Comparison of ENCODE assay signal across 23 mouse cellular contexts in the genomic region with DNA sequence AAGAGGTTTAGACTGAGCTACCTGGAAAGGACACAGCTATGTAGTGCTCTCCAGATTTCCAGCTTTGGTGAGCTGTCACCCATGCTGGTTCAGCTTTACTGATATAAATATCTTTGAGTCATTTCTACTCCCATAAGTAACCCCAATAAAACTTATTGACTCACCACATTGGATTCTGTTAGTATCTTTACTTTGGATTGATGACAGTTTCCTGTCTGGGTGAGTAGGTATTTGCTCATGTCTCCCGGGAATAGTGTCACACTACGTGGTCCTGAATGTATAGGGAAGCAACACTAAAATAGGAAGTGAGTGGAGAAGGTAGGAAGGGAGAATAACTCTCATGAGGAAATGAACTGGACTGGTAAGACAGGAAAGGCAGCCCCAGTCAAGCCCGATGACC. TPM values are rescaled to one million over a fixed set of nuclear protein-coding genes. Genes with fewer than 3 reads are reported as not detected.
A peak's percentile ranks its signal among the peaks of the same experiment; 100 is the strongest.
DNase-seq lines count a peak whose midpoint lies in the region; ATAC-seq and TF ChIP-seq lines count a peak whose summit lies in the region.
"Had no signal": no experiment of that assay in that cellular context is flagged by ENCODE, and none has a peak within 500 bp of the region (broad histone marks: within the 10 kb centered on the region; RNA-seq: fewer than 3 reads in every experiment).

No protein-coding gene starts in this region.

- no peak overlapping the region for H3K4me2 ChIP-seq in intestine, embryonic 15.5 days (replicated peaks)
- H3K4me2 ChIP-seq in intestine, embryonic 16.5 days (ENCODE audit: low read depth, low read length): no peak overlapping the region
- no peak overlapping the region for H3K4me2 ChIP-seq in intestine, postnatal 0 days (replicated peaks; ENCODE audit: low read depth)
- H3K4me2 ChIP-seq: heart, embryonic 11.5 days; hindbrain, embryonic 13.5 days had no signal

- H3K36me3 ChIP-seq in intestine, embryonic 15.5 days: no peaks in the 10 kb centered on the region
- H3K36me3 ChIP-seq in intestine, embryonic 16.5 days (ENCODE audit: control insufficient read depth, insufficient read depth, low read length): no peaks in the 10 kb centered on the region
- H3K36me3 ChIP-seq in C2C12 (ENCODE audit: control insufficient read depth, insufficient read depth): no peaks in the 10 kb centered on the region
- H3K36me3 ChIP-seq in intestine, postnatal 0 days (ENCODE audit: control insufficient read depth, insufficient read depth): no peaks in the 10 kb centered on the region
- H3K36me3 ChIP-seq: hindbrain, embryonic 13.5 days had no signal

- no peak for TF ChIP-seq CTCF in C2C12 (IDR thresholded peaks at IDR 0.05; ENCODE audit: control insufficient read depth, insufficient read depth, insufficient read length)
- no peak for TF ChIP-seq CTCF in intestine, postnatal 0 days (IDR thresholded peaks at IDR 0.05; ENCODE audit: low read depth)

- no peaks in the 10 kb centered on the region for H3K4me1 ChIP-seq in intestine, embryonic 15.5 days (replicated peaks)
- H3K4me1 ChIP-seq in intestine, embryonic 16.5 days (ENCODE audit: control insufficient read depth, insufficient read depth, low read length): no peaks in the 10 kb centered on the region
- no peaks in the 10 kb centered on the region; the same call in 1 of the 2 replicates for H3K4me1 ChIP-seq in intestine, postnatal 0 days (replicated peaks; ENCODE audit: control insufficient read depth, insufficient read depth, low read length)
- H3K4me1 ChIP-seq: hindbrain, embryonic 13.5 days had no signal

- DNase-seq in 3134 (ENCODE audit: extremely low read depth, insufficient read length, low spot score): peak; percentile 54
- no peak for DNase-seq in cerebellum, adult 11 months
- no peak for DNase-seq in spleen, postnatal 10 days (ENCODE audit: low spot score in 2 of 2)
- DNase-seq: adrenal gland, adult 8-10 months; adrenal gland, postnatal 25 days; cerebellum, adult 18-20 months; cerebellum, adult 9-10 months; cerebellum, postnatal 14 days; forebrain, postnatal 0 days; gastrocnemius, postnatal 25 days; heart, adult 2 months; kidney, adult 11 months had no signal

- H3K27ac ChIP-seq in intestine, embryonic 15.5 days: no peak overlapping the region
- H3K27ac ChIP-seq in intestine, embryonic 16.5 days (ENCODE audit: low read length): no peak overlapping the region
- no peak overlapping the region for H3K27ac ChIP-seq in intestine, postnatal 0 days (ENCODE audit: low read depth, low read length)
- H3K27ac ChIP-seq: heart, adult 2 months; hindbrain, embryonic 13.5 days had no signal

- H3K9ac ChIP-seq in intestine, embryonic 15.5 days: no peak overlapping the region
- no peak overlapping the region for H3K9ac ChIP-seq in intestine, embryonic 16.5 days (ENCODE audit: low read depth, low read length)
- no peak overlapping the region for H3K9ac ChIP-seq in intestine, postnatal 0 days (ENCODE audit: low read depth, low read length)
- H3K9ac ChIP-seq: forebrain, postnatal 0 days; hindbrain, embryonic 13.5 days had no signal

- no peaks in the 10 kb centered on the region for H3K27me3 ChIP-seq in intestine, embryonic 15.5 days (replicated peaks)
- H3K27me3 ChIP-seq in intestine, embryonic 16.5 days (replicated peaks; ENCODE audit: control insufficient read depth, insufficient read depth, low read length): no peaks in the 10 kb centered on the region
- H3K27me3 ChIP-seq in C2C12 (ENCODE audit: control insufficient read depth, insufficient read depth, insufficient read length): no peaks in the 10 kb centered on the region
- no peaks in the 10 kb centered on the region for H3K27me3 ChIP-seq in intestine, postnatal 0 days (replicated peaks; ENCODE audit: control insufficient read depth, insufficient read depth, low read length)
- H3K27me3 ChIP-seq: hindbrain, embryonic 13.5 days had no signal

- H3K79me3 ChIP-seq in C2C12 (ENCODE audit: low read depth): no peaks in the 10 kb centered on the region

- no peaks in the 10 kb centered on the region for H3K79me2 ChIP-seq in C2C12 (ENCODE audit: control insufficient read depth, insufficient read depth)

- 57% methylated on average over 3 of the region's 3 CpGs for WGBS in intestine, embryonic 15.5 days
- WGBS in intestine, embryonic 16.5 days: 58% methylated on average over 3 of the region's 3 CpGs
- 34% methylated on average over 3 of the region's 3 CpGs for WGBS in intestine, postnatal 0 days

- no peak overlapping the region for H3K4me3 ChIP-seq in intestine, embryonic 15.5 days (replicated peaks)
- no peak overlapping the region for H3K4me3 ChIP-seq in intestine, embryonic 16.5 days (ENCODE audit: low read length)
- H3K4me3 ChIP-seq in C2C12 (ENCODE audit: insufficient read depth, poor library complexity, severe bottlenecking): no peak overlapping the region
- no peak overlapping the region for H3K4me3 ChIP-seq in intestine, postnatal 0 days (ENCODE audit: low read depth, low read length)
- H3K4me3 ChIP-seq: heart, adult 2 months; hindbrain, embryonic 13.5 days had no signal

- 0 out of 2 replicates have a peak, but pooled peaks have one; percentile 34 for ATAC-seq in intestine, embryonic 15.5 days
- no peak for ATAC-seq in intestine, embryonic 16.5 days
- ATAC-seq in intestine, postnatal 0 days: peak; percentile 45; the same call in 1 of the 2 replicates
- ATAC-seq in frontal cortex, adult (ENCODE audit: low TSS enrichment): no peak
- ATAC-seq: activated CD4-positive, CD25-positive, alpha-beta regulatory T cell, adult 4 months; CD4-positive, CD25-positive, alpha-beta regulatory T cell, adult 4 months; forebrain, embryonic 14.5 days; forebrain, postnatal 0 days; hindbrain, embryonic 16.5 days had no signal

- H3ac ChIP-seq in C2C12 (ENCODE audit: control insufficient read depth, insufficient read length, low read depth): no peak overlapping the region

- H3K9me3 ChIP-seq in intestine, embryonic 15.5 days: no peaks in the 10 kb centered on the region
- no peaks in the 10 kb centered on the region for H3K9me3 ChIP-seq in intestine, embryonic 16.5 days (ENCODE audit: control insufficient read depth, low read length)
- H3K9me3 ChIP-seq in intestine, postnatal 0 days (ENCODE audit: control insufficient read depth): no peaks in the 10 kb centered on the region
- H3K9me3 ChIP-seq: hindbrain, embryonic 13.5 days had no signal

TF ChIP-seq in C2C12, 6 proteins besides CTCF, POLR2A, EP300 and RAD21:
- peak; percentile 69 for TF ChIP-seq FOSL1 (IDR thresholded peaks at IDR 0.05; ENCODE audit: insufficient read depth, low read length, poor library complexity, severe bottlenecking)
- TF ChIP-seq CEBPB (IDR thresholded peaks at IDR 0.05; ENCODE audit: low read depth): no peak
- no peak for TF ChIP-seq USF1 (IDR thresholded peaks at IDR 0.05; ENCODE audit: low read depth)
- no peak for TF ChIP-seq MAX (IDR thresholded peaks at IDR 0.05)
- no peak for TF ChIP-seq MYOG (IDR thresholded peaks at IDR 0.05; ENCODE audit: control insufficient read depth, extremely low read depth, insufficient read length)
TF ChIP-seq in C2C12: peak in this region for 1.

RNA-seq across cellular contexts. Expression of a gene that starts 19.3 kb away (rescaled TPM):
- 22.5 and 23.9 TPM in 2 replicates for polyA plus RNA-seq in intestine, embryonic 15.5 days (2015; fragmentation: Nextera tagmentation; extraction: Ambion mirVana)
- polyA plus RNA-seq in intestine, embryonic 16.5 days (2015; fragmentation: Nextera tagmentation; extraction: Ambion mirVana): 17.1 and 17.8 TPM in 2 replicates
- 16.6 TPM for polyA plus RNA-seq in C2C12 (2012; fragmentation: generic; extraction: Trizol)
- polyA plus RNA-seq in intestine, postnatal 0 days (2015; fragmentation: Nextera tagmentation; extraction: Ambion mirVana): 11.4 and 12.3 TPM in 2 replicates

RNA-seq across cellular contexts. Expression of a gene that starts 33.0 kb away (rescaled TPM):
- 1.8 and 2.2 TPM in 2 replicates for polyA plus RNA-seq in intestine, embryonic 15.5 days (2015; fragmentation: Nextera tagmentation; extraction: Ambion mirVana)
- polyA plus RNA-seq in intestine, embryonic 16.5 days (2015; fragmentation: Nextera tagmentation; extraction: Ambion mirVana): 1.3 and 1.9 TPM in 2 replicates
- polyA plus RNA-seq in C2C12 (2012; fragmentation: generic; extraction: Trizol): 8.3 TPM
- 0.78 and 1.1 TPM in 2 replicates for polyA plus RNA-seq in intestine, postnatal 0 days (2015; fragmentation: Nextera tagmentation; extraction: Ambion mirVana)

Comparison
In these comparisons a context has a peak if more than half of its experiments do, and no peak if none do; other contexts are left out.
1. ATAC-seq: peak in intestine, embryonic 15.5 days (single experiment) and intestine, postnatal 0 days (single experiment); none in intestine, embryonic 16.5 days (single experiment) and frontal cortex, adult (single experiment).